Mouse (Mus musculus) gastrocnemius, adult 2 months (tissue): ENCODE measurements around the gene Jam2. TPM values are rescaled to one million over a fixed set of nuclear protein-coding genes. Genes with fewer than 3 reads are reported as not detected.

Source experiments
- DNase-seq: peaks from one replicate; pipeline ENCODE4 v3.0.0; 2022
- H3K27ac ChIP-seq: fragments of 200-600 bp; 2 replicates; pipeline ENCODE4 v1.8.1; 2022; ENCODE audit warnings: mild to moderate bottlenecking
- H3K4me3 ChIP-seq: fragments of 200-600 bp; 2 replicates; pipeline ENCODE4 v1.8.1; 2022; ENCODE audit warnings: mild to moderate bottlenecking, moderate library complexity
- CTCF ChIP-seq: fragments of 200-600 bp; IDR thresholded peaks from 2 replicates; pipeline ENCODE4 v1.8.1; 2022; ENCODE audit warnings: antibody characterized with exemption, mild to moderate bottlenecking, moderate library complexity
- intact Hi-C: fragments of 180-260 bp; cut with DNase I; formaldehyde crosslinking; loops from one replicate; pipeline ENCODE4 v1.15.1; 2025
- total RNA-seq, 2 experiments: library from RNA; stranded (reverse); gene quantifications; 2 replicates each; pipeline ENCODE4 v1.2.3; 2021

Gene Jam2
- total RNA-seq, 2 experiments from 2014 or later: 13.6 to 24.9 TPM

GRCm38 (mm10) chr16:84771461-84771860 lies 2.5 kb upstream of the Jam2 start:
- intact Hi-C loops: loop anchor here (5.0 kb wide), 1 partner anchor 34 kb away; the partner anchor contains the start of gene Mrpl39
- H3K4me3 ChIP-seq: no peak overlapping the region
- TF ChIP-seq CTCF: no peak
- H3K27ac ChIP-seq: peak overlapping the region; percentile 1
- peak; percentile 68 for DNase-seq

DNA sequence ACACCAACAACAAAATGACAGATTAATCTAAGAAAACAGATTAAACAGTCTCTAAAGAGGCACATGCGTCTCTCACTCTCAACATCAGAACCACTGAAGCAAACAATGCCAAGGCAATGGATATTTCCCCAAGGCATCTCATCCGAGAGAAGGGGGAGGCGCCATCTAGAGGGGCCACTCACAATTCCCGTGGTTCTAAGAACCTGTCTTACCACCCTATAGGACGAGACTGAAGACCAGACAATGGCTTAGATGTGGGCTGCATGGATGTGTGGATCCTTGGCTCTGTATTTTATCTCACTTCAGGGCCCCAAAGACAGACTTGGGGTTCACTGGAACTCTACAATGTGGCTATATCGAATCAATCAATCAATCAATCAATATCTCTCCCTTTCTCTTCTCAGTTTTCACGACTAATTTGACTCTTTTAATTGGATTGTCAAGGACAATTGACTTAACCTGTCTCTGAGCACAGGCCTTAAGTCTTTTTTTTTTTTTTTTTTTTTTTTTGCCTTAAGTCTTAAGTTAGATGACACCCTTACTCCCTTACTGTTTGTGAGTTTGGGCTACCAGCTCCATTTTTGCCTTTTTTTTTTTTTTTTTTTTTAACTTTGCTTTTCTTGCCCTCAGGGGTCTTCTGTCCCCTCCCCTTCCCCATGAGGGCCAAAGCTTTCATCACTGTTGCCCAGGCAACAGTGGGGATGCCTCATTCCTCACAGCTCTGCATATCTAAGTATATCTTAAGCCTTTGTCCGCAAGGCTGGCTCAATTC lies 1.2 kb upstream of the Jam2 start:
- no peak for DNase-seq
- intact Hi-C loops: loop anchor here (5.0 kb wide), 1 partner anchor 35 kb away; the partner anchor contains the start of gene Mrpl39
- peak overlapping the region; percentile 90 for H3K27ac ChIP-seq
- TF ChIP-seq CTCF: no peak
- peak overlapping the region; percentile 87 for H3K4me3 ChIP-seq

DNA sequence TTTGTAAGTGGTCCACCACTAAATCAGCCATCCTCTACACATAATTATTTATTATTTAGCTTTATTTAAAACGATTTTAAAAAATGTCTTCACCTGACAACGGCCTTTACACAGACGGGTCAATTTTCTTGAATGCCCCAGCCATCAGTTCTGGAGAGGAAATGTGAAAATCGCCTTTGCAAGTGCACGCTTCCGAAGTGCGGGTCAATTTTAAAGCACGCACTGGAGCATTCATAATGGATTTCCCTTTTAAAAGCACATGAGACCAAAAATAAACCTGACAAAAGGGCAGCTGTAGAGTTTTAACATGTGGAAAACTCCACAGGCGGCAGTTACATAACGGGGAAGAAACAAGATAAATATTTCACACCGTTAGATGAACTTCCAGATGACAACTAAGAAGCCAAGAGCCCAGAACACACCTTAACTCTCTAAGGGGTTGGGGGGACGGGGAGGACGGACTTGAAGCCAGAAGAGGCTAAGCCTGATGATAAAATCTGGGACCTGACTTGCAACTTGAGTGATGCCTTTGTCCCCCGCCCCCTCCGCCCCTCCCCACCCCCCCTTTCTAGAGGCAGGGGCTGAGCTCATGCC lies 558 bp upstream of the Jam2 start:
- intact Hi-C loops: loop anchor here (5.0 kb wide), 1 partner anchor 36 kb away; the partner anchor contains the start of gene Mrpl39
- Histone ChIP-seq H3K27ac (peak overlapping the region; percentile 90), H3K4me3 (peak overlapping the region; percentile 87)
- no peak for TF ChIP-seq CTCF
- no peak for DNase-seq

GRCm38 (mm10) chr16:84774761-84775231 lies 873 bp downstream of the Jam2 start:
- Histone ChIP-seq H3K4me3 (peak overlapping the region; percentile 87), H3K27ac (peak overlapping the region; percentile 90)
- peak; percentile 54 for DNase-seq
- intact Hi-C loops: loop anchor here (5.0 kb wide), 2 partner anchors 37 to 38 kb away; partner anchors contain the start of gene Mrpl39
- no peak for TF ChIP-seq CTCF

- Histone ChIP-seq H3K27ac (peak overlapping the region; percentile 90), H3K4me3 (peak overlapping the region; percentile 87)
- TF ChIP-seq CTCF: no peak
- intact Hi-C loops: loop anchor here (5.0 kb wide), 1 partner anchor 37 kb away; no protein-coding TSS in a partner anchor
- DNase-seq: no peak
Observed at GRCm38 (mm10) chr16:84775356-84775755, 1.4 kb downstream of the Jam2 start.

- intact Hi-C loops: loop anchor here (5.0 kb wide), 1 partner anchor 36 kb away; no protein-coding TSS in a partner anchor
- H3K4me3 ChIP-seq: peak overlapping the region; percentile 87
- no peak for DNase-seq
- H3K27ac ChIP-seq: peak overlapping the region; percentile 90
- TF ChIP-seq CTCF: peak; percentile 53
Observed at GRCm38 (mm10) chr16:84776089-84776784, 2.3 kb downstream of the Jam2 start.

DNA sequence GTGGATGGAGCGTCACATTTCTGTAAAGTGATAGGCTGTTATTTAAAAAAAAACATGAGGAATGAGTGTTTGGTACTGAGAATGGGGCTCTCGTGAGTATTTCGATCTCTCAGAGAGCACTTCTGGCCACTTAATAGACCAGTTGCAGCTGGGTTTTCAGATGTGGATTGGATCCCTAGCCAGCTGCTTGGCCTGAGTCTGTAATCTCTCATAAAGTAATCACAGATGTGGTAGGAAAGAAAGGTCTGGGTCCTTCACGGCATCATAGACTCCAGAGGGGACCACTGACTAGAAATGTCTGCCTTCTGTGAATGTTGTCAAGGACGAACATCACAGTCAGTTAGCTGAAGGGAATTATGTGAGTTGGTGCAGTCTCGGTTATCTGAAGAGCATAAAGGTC lies 4.5 kb downstream of the Jam2 start:
- H3K4me3 ChIP-seq: no peak overlapping the region
- H3K27ac ChIP-seq: peak overlapping the region; percentile 36
- no peak for TF ChIP-seq CTCF
- intact Hi-C loops: loop anchor here (5.0 kb wide), 1 partner anchor 34 kb away; no protein-coding TSS in a partner anchor
- DNase-seq: no peak

DNA sequence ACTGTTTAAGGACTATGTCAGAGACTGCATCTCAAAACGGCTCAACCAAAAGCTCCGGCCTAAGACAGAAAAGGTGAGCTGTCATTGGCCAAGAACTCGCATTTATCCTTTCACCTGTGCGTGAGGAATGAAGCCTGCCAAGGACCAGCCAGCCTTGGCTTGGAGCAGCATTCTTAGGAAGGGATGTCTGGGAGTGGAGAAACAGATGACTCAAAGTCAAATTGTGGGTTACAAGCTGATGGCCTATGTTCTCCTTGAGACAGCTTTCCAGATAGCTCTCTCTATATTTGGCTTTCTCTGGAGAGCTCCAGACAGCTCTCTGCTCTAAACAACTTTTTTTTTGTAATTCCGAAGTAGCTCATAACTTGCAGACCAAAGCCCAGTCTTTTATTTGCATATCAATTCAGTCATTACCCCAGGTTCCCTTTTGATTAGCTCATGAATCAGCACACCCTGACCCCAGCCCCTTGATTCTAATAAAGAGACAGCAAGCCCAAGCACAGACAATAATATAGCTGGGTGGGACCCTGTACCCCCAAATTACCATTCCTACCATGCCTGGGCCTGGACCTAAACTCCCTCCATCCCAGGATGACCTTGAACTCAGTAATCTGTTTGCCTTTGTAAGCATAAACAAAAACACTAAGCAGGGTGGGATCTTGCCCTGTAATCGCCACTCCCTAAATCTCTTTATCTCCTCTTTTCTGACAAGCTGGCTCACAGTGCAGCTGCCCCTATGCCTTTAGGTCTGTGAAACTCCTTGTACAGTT lies 5.1 kb downstream of the Jam2 start:
- intact Hi-C loops: loop anchor here (5.0 kb wide), 1 partner anchor 33 kb away; no protein-coding TSS in a partner anchor
- no peak overlapping the region for H3K4me3 ChIP-seq
- DNase-seq: no peak
- TF ChIP-seq CTCF: no peak
- H3K27ac ChIP-seq: peak overlapping the region; percentile 36

DNA sequence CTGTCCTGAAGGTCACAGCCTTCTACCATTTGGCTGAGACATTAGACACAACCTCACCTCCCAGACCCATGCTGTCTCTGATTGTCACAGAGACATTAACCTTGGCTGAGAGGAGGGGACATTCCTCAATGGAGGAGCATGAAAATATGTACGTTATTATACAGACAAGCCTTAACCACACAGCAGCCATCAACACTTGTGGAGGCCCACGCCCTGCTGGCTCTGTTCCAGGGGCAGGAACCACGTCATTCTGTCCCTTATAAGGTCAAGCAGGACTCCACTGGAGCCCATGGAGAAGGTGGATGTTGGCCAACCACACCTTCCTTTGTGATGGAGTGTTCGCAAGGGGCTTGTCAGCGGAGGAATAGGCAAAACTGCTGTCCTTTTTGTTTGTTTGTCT lies 5.8 kb downstream of the Jam2 start:
- Histone ChIP-seq H3K27ac (peak overlapping the region; percentile 9), H3K4me3 (no peak overlapping the region)
- intact Hi-C loops: loop anchor here (5.0 kb wide), 1 partner anchor 33 kb away; no protein-coding TSS in a partner anchor
- DNase-seq: peak; percentile 31
- no peak for TF ChIP-seq CTCF

DNA sequence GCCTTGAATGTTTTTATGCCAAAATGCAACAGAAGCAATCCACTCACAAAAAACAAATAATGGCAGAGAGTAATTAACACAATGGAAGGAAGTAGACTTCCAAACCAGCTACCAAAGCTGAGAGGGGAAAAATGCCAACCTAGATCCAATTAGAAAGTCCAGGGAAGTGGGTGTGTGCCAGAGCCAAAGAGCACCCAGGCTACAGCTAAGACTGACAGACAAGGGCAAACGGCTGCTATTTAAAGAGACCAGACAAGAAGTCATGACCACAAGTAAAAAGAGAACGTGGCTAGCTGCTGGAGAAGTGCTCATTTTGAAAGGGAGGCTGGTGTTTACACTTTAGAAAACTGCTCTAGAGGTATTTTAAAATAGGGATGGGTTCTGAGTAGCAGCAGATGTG lies 9.4 kb downstream of the Jam2 start:
- TF ChIP-seq CTCF: no peak
- intact Hi-C loops: no loop called here
- peak; percentile 41 for DNase-seq
- peak overlapping the region; percentile 3; the same call in 1 of the 2 replicates for H3K4me3 ChIP-seq
- H3K27ac ChIP-seq: peak overlapping the region; percentile 82

- TF ChIP-seq CTCF: no peak
- no peak for DNase-seq
- Histone ChIP-seq H3K4me3 (no peak overlapping the region), H3K27ac (peak overlapping the region; percentile 82)
- intact Hi-C loops: no loop called here
Observed at GRCm38 (mm10) chr16:84784966-84785365, 11.0 kb downstream of the Jam2 start.
